Mouse (Mus musculus) brain, adult 2 months (tissue): ENCODE data around the gene Cd79a.
A peak's percentile ranks its signal among the peaks of the same experiment; 100 is the strongest.

Experiments used
- DNase-seq: peaks from one replicate; pipeline ENCODE4 v3.0.0; 2011; ENCODE audit warnings: low read depth, low spot score

Cd79a gene

DNA sequence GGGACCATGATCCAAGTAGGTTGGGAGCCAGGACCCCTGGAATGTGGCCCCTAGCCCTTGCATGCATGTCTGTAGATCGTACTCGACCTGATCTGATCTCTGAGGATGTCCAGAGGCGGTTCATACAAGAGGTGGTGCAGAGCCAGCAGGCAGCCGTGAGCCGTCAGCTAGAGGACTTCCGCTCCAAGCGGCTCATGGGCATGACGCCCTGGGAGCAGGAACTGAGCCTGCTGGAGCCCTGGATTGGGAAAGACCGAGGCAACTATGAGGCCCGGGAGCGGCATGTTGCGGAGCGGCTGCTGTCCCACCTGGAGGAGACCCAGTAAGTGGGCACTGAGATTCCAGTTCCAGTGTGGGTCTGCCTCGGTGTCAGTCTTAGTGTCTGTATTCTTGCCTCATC lies 15.3 kb downstream of the Cd79a start:
- no peak for DNase-seq

- DNase-seq, result no peak
These were observed 21.7 kb downstream of the Cd79a start for GRCm38 (mm10) chr7:24918763-24919323.

- DNase-seq, result peak; percentile 73
These were observed 22.5 kb downstream of the Cd79a start for GRCm38 (mm10) chr7:24919728-24920127.

DNA sequence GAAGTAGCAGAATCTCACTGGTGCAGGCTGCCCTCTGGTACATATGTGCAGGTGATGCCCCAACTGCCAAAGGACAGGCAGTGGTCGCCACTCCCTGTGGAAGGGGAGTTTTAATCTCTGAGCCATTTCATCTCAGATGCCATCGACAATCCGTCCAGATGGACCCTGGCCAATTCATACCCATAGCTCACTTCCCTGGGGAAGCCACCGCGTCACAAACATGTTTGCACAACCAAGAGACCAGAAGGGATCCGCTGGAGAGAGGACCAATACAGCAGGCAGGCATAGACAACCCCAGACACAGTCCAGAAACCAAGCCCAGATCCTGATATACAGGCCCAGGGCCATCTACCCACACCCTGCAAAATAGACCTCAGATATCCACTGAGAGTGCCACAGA lies 33.3 kb downstream of the Cd79a start:
- DNase-seq, result no peak

DNA sequence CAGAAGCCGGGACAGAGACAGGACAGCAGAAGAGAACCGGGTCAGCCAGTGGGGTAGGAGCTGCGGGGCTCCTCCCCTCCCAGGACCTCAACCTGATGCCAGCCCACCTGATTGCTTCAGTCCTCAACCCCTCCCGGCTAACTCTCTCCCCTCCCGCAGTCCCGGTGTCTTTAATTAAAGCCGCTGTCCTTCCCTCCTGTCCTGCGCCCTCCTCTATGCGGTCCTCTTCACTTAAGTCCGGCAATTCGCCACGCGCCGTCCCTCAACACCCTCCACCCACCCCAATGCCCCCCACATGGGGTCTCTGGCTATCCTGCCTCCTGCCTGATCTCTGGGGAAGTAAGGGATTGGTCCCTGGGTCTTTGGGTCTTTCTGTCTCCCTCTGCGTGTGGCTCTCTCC lies 34.5 kb downstream of the Cd79a start:
- no peak for DNase-seq

DNA sequence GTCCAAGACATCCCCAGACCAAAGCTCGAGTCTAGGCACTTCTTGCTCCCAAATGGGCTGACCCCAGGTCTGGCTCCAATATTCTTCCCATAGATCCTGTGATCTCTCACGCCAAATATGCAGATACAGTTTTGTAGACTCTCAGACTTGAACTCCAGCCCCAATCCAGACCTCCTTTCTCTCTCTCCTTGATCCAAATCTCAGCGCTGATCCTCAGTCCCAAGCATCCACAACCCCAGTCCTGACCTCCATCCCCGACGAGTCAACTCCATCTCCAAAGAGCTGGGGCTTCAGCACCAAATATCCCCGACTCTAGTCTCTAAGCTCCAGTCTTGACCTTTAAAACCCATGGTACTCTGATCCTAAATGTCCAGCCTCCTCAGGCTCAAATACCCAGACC lies 46.5 kb downstream of the Cd79a start:
- DNase-seq, result no peak

GRCm38 (mm10) chr7:24944257-24944950 lies 47.2 kb downstream of the Cd79a start, which contains the start of gene Gm4881:
TSS of gene Gm4881 (minus strand) at chr7:24944494.
- no peak for DNase-seq

GRCm38 (mm10) chr7:24947316-24948048 lies 50.3 kb downstream of the Cd79a start:
- no peak for DNase-seq

GRCm38 (mm10) chr7:24948774-24949173 lies 51.6 kb downstream of the Cd79a start:
- DNase-seq, result no peak

DNA sequence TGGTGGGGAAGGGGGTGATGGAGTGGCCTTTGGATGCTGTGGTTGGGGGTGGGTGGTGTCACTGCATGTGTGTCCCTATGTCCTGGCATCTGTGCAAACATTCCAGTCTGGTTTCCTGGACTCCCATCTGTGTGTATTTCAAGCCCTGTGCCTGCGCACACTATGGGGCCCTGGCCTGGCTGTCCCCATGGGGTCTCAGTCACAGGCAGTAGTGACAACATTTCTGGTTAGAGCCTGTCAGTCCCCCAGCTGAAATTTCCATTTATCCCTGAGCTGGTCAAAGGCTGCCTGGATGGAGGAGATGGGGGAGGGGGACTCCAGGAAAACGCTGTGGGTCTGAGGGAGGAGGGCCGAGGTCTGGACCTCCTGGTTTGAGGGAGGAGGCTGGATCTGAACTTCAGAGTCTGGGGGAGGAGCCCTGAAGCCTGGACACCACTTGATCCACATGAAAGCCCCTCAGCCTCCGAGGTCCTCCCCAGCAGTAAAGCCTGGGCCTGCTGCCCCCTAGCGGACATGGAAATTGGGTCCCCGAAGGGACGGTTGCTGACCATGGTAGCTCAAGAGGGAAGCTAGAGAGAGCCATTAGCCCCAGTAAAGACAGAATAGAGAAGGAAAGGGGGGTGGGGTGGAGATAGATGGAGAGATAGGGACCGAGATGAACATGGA lies 52.9 kb downstream of the Cd79a start:
- peak; percentile 62 for DNase-seq
